Mouse (Mus musculus): ENCODE data around the gene Cspg4.
"Not testable (repeated sequence)": the region's sequence is repeated elsewhere in the genome, so short reads cannot be mapped to it uniquely, and the experiment has no call there.

Cspg4 gene

DNA sequence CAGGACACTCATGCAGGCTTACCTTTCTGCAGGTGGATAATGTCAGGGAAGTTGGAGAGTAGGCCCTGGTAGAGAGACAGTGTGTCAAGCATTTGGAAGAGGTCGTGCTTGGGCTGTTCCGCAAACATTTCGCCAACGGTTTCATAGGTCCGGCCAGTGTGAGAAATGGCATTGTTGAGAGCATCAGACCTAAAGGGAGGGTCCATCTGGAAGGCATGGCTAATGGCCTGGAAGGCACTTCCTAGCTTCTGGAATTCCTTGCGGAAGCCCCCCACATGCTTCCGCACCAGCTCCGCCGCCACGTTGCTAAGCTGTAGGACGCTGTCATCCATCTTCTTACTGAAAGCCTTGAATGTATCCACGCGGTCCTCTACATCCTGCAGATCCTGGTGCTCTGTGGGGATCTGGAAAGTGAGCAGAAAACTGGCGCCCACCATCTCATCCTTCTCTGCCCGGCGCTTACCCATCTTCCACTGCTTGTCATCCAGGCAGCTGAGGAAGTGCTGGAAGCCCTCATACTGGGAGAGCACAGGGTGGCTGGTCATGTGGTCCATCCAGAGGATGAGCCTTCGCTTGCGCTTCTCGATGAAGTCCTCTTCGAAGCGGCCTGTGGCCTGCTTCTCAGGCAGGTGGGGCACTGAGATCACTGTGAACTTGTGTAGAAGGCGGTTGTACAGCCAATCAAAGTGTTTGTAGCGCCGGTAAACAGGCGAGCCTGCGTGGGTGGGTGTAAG, 60.6 kb downstream of the Cspg4 start:
- DNase-seq (ENCODE audit: low read depth in 1 of 2, low spot score in 2 of 2): no peak

- DNase-seq (ENCODE audit: low read depth in 1 of 2, low spot score in 2 of 2): no peak
These were observed 61.2 kb downstream of the Cspg4 start for GRCm38 (mm10) chr9:56926025-56926360.

GRCm38 (mm10) chr9:56926387-56926786, 61.6 kb downstream of the Cspg4 start:
- DNase-seq (ENCODE audit: low read depth in 1 of 2, low spot score in 2 of 2): no peak

DNA sequence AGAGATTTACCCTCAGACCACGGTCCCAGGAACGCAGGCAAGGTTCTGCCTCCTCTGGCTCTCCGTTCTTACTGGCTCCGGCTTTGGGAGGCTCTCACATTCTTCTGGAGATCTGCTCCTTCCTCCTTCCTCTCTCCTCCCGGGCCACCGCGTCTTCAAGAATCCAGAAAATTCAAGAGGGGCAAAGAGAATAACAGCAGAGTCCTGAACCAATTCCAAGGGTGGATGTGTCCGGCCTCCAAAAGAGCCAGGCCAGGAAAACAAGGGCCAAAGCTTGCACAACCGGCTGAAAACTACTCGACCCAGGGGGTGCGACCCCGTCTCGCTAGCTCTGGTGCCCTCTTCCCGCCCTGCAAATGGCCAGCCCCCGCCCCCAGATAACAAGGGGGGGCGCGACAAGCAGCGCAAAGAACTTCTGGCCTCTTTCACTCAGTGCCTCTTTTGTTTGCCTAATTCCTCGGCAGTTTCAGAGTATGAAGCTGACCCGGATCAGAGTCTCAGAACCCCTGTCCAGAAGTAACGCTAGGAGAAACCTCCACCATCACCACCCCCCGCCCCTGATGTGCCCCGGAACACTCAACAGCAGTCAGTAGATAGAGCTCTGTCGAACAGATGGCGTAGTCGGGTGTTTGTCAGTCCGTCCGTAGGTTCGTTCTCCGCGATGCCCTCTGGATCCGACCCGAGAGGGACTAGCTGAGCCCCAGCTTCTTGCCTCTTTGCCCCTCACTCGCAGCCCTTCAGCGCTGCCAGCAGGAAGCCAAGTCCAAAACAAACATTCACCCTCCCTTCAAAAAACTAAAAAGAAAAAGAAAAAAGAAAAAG, 62.6 kb downstream of the Cspg4 start:
- no peak for DNase-seq (ENCODE audit: low read depth in 1 of 2, low spot score in 2 of 2)

GRCm38 (mm10) chr9:56928041-56928811, 63.4 kb downstream of the Cspg4 start, which contains the start of gene Snx33:
Snx33 (minus strand) TSS chr9:56928371.
- DNase-seq (ENCODE audit: low read depth in 1 of 2, low spot score in 2 of 2): peak; percentile 20 to 69

- no peak for DNase-seq (ENCODE audit: low read depth in 1 of 2, low spot score in 2 of 2)
These were observed 64.7 kb downstream of the Cspg4 start for GRCm38 (mm10) chr9:56929496-56929895.

DNA sequence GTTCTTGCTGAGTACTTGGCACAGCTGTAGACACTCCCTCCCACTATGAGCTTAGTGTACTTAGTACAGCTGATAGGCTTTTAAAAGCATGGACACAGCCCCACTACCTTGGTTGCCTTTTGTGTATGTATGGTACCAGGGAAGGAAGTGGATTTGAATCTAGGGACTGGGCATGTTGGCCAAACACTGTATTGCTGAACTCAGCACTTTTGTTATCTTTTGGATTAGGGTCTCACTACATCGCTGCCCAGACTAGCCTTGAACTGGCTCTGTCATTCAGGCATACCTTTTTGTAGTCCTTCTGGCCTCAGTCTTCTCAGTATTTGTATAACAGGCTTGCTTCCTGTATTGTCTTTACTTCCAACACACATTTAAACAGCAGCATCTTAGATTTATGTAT, 65.7 kb downstream of the Cspg4 start:
- no peak for DNase-seq (ENCODE audit: low read depth in 1 of 2, low spot score in 2 of 2)

DNA sequence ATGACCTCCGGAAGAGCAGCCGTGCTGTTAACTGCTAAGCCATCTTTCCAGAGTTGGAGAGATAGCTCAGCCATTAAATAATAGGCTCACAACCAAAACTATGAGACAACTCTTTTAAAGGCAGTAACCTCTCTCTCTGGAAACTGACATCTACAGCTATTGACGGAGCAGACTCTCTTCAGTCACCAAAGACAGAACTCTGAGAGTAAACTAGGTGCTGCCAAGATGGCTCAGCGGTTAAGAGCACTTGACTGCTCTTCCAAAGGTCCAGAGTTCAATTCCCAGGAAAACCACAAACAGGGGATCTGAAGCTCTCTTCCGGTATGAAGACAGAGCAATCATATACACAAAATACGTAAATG, 72.0 kb downstream of the Cspg4 start:
- DNase-seq (ENCODE audit: low read depth in 1 of 2, low spot score in 2 of 2): no peak

DNA sequence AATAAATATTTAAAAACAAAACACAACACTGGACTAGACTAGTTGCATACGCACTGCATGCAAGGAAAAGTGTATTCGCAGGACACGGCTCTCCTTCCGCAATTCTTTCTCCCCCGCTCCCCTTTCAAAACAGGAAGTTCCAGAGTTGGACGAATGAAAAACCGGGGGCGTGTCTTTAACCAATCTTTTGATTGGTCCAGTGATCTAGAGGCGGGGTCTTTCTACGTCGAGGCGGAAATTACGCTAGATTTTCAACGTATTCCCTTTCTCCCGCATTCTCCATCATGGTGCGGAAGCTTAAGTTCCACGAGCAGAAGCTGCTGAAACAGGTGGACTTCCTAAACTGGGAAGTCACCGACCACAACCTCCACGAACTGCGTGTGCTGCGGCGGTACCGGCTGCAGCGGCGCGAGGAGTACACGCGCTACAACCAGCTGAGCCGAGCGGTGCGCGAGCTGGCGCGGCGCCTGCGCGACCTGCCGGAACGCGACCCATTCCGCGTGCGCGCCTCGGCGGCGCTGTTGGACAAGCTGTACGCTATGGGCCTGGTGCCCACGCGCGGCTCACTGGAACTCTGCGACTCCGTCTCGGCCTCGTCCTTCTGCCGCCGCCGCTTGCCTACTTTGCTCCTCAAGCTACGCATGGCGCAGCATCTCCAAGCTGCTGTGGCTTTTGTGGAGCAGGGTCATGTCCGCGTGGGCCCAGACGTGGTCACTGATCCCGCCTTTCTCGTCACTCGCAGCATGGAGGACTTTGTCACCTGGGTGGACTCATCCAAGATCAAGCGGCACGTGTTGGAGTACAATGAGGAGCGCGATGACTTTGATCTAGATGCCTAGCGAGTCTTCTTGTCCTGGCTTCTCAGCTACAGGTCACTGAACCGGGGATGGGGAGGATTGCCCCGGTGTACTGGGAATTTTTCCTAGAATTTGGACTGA, 72.7 kb downstream of the Cspg4 start, which contains the start of gene Imp3:
Gene Imp3 (plus strand): TSS at position 253 of the 938 bp plus-strand sequence.
- DNase-seq (ENCODE audit: low read depth in 1 of 2, low spot score in 2 of 2): peak; percentile 79 to 81

GRCm38 (mm10) chr9:56938374-56938773, 73.5 kb downstream of the Cspg4 start:
- no peak for DNase-seq (ENCODE audit: low read depth in 1 of 2, low spot score in 2 of 2)

DNA sequence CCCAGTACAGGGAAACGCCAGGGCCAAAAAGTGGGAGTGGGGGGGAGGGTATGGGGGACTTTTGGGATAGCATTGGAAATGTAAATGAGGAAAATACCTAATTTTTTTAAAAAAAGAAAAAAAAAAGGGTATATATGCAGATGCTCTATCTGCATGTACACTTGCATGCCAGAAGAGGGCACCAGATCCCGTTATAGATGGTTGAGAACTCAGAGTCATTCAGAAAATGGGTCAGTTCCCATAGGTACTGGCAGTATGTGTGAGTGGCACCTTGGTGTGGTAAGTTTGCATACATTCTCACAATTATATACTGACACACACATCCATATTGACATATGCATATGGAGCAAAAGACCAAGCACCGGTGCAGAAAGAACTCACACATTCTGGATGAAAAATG, 82.6 kb downstream of the Cspg4 start:
- DNase-seq (ENCODE audit: low read depth in 1 of 2, low spot score in 2 of 2): peak in 1 of 2 experiments; percentile 21

- not testable (repeated sequence) for DNase-seq (ENCODE audit: low read depth in 1 of 2, low spot score in 2 of 2)
These were observed 83.9 kb downstream of the Cspg4 start for GRCm38 (mm10) chr9:56948699-56949098.

Data from monocyte, adult 2 months (primary cell).